Mouse (Mus musculus) heart, embryonic 15.5 days (tissue): ENCODE measurements around the gene Gm10643. TPM values are rescaled to one million over a fixed set of nuclear protein-coding genes. Genes with fewer than 3 reads are reported as not detected.

Experiments
- ATAC-seq: fragments of 200-750 bp; cut with Nextera tagmentation; replicated peaks from 2 replicates; pipeline ENCODE4 v1.8.0; 2017; ENCODE audit warnings: low read depth, moderate TSS enrichment; ENCODE audit not compliant: insufficient number of reproducible peaks, insufficient read depth, low FRiP score
- H3K27ac ChIP-seq: fragments of 300-500 bp; sonication (generic); 2 replicates; pipeline ENCODE4 v1.5.1; 2015; ENCODE audit warnings: mild to moderate bottlenecking, inconsistent platforms
- H3K27me3 ChIP-seq: fragments of 300-500 bp; sonication (generic); 2 replicates; pipeline ENCODE4 v1.6.1; 2015; ENCODE audit warnings: inconsistent platforms
- H3K36me3 ChIP-seq: fragments of 300-500 bp; sonication (generic); 2 replicates; pipeline ENCODE4 v1.6.1; 2015; ENCODE audit warnings: mild to moderate bottlenecking, inconsistent platforms
- H3K4me1 ChIP-seq: fragments of 300-500 bp; sonication (generic); replicated peaks from 2 replicates; pipeline ENCODE4 v1.6.1; 2015; ENCODE audit warnings: inconsistent platforms
- H3K4me2 ChIP-seq: fragments of 300-500 bp; sonication (generic); 2 replicates; pipeline ENCODE4 v1.6.1; 2015; ENCODE audit warnings: inconsistent platforms, mild to moderate bottlenecking, moderate library complexity
- H3K4me3 ChIP-seq: fragments of 300-500 bp; sonication (generic); 2 replicates; pipeline ENCODE4 v1.5.1; 2015; ENCODE audit warnings: mild to moderate bottlenecking, inconsistent platforms
- H3K9ac ChIP-seq: fragments of 300-500 bp; sonication (generic); 2 replicates; pipeline ENCODE4 v1.6.1; 2015; ENCODE audit warnings: mild to moderate bottlenecking, inconsistent platforms
- H3K9me3 ChIP-seq: fragments of 300-500 bp; sonication (generic); replicated peaks from 2 replicates; pipeline ENCODE4 v1.6.1; 2016; ENCODE audit warnings: inconsistent platforms
- WGBS: fragments of 180-500 bp; shearing (Covaris S2); methylation state at CpG from one replicate; pipeline ENCODE4 v1.1.7; 2015; ENCODE audit warnings: mixed read lengths; 5-methylcytosine and 5-hydroxymethylcytosine counted together
- polyA plus RNA-seq: library from polyadenylated mRNA; unstranded; fragments of >200 nt; fragmentation: Nextera tagmentation; extraction: Ambion mirVana; gene quantifications from 2 replicates; pipeline ENCODE4 v1.2.1, GENCODE M21; 2015

The Gm10643 gene
- polyA plus RNA-seq, 1 experiment from 2014 or later = 0.71 TPM

- no peaks in the 10 kb centered on the region for H3K9me3 ChIP-seq
- peaks cover 16% of the 10 kb centered on the region for H3K27me3 ChIP-seq
- no peak overlapping the region for H3K4me2 ChIP-seq
- H3K36me3 ChIP-seq = no peaks in the 10 kb centered on the region
- no peak overlapping the region for H3K9ac ChIP-seq
- H3K4me1 ChIP-seq = peaks cover 20% of the 10 kb centered on the region
- 8% methylated on average over 5 of the region's 5 CpGs for WGBS
- no peak overlapping the region for H3K4me3 ChIP-seq
- H3K27ac ChIP-seq = no peak overlapping the region
- ATAC-seq = no peak
Observed at GRCm38 (mm10) chr8:84039050-84039449, 25.9 kb downstream of the Gm10643 start.

DNA sequence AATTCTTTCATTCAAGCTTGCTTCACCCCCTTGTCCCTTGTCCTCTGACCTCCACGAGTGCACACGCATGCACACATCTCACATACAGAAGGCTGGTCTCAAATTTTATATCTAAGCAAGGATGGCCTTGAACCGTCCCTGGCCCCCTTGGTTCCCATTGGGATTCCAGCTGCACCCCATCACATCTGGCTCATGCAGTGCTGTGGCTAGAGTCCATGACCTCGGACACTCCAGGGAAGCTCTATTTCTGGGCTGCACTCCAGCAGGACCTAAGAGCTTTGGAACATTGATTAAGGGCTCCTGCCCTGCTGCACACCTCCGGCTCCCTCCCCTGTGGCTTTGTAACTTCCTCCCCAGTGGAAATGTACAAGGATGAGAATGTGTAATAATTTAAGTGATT, 26.9 kb downstream of the Gm10643 start:
- no peak overlapping the region for H3K9ac ChIP-seq
- peaks cover 6% of the 10 kb centered on the region; the same call in 1 of the 2 replicates for H3K27me3 ChIP-seq
- H3K36me3 ChIP-seq = no peaks in the 10 kb centered on the region
- no peaks in the 10 kb centered on the region for H3K9me3 ChIP-seq
- no peak overlapping the region for H3K4me2 ChIP-seq
- no peak overlapping the region for H3K27ac ChIP-seq
- ATAC-seq = no peak
- H3K4me1 ChIP-seq = peaks cover 19% of the 10 kb centered on the region
- 57% methylated on average over 5 of the region's 5 CpGs for WGBS
- H3K4me3 ChIP-seq = no peak overlapping the region

DNA sequence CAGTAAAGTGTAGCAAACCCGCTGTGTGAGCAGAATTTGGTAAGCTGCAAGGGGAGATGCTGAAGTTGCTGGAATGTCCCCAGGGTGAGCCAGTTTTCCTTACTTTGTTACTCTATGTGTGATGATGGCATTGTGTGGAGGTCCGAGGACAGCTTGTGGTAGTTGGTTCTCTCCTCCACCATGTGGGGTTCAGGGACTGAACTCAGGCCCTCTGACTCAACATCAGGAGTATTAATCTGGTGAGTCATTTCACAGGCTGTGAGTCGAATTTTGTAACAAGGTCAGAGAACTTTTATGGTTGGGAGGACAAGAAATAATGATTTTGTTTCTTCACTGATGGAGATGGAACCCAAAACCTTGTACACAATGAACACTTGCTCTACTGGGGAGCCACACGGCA, 32.2 kb downstream of the Gm10643 start:
- Histone ChIP-seq H3K27me3 (peaks cover 12% of the 10 kb centered on the region), H3K9ac (no peak overlapping the region), H3K4me1 (peaks cover under 1% of the 10 kb centered on the region; the same call in 1 of the 2 replicates), H3K36me3 (no peaks in the 10 kb centered on the region), H3K4me3 (no peak overlapping the region), H3K9me3 (no peaks in the 10 kb centered on the region), H3K27ac (no peak overlapping the region), H3K4me2 (no peak overlapping the region)
- no peak for ATAC-seq
- WGBS = 69% methylated on average over 4 of the region's 4 CpGs

- Histone ChIP-seq H3K27ac (no peak overlapping the region), H3K36me3 (no peaks in the 10 kb centered on the region), H3K4me1 (peaks cover 12% of the 10 kb centered on the region), H3K4me3 (no peak overlapping the region), H3K9ac (no peak overlapping the region), H3K9me3 (no peaks in the 10 kb centered on the region), H3K27me3 (peaks cover 41% of the 10 kb centered on the region), H3K4me2 (no peak overlapping the region)
- ATAC-seq = no peak
- WGBS = 87% methylated on average over 5 of the region's 5 CpGs
Observed at GRCm38 (mm10) chr8:84029272-84029671, 35.7 kb downstream of the Gm10643 start.

- Histone ChIP-seq H3K36me3 (no peaks in the 10 kb centered on the region), H3K4me1 (peaks cover 30% of the 10 kb centered on the region), H3K27ac (no peak overlapping the region), H3K9ac (no peak overlapping the region), H3K4me2 (no peak overlapping the region), H3K9me3 (no peaks in the 10 kb centered on the region), H3K4me3 (no peak overlapping the region), H3K27me3 (peaks cover 41% of the 10 kb centered on the region)
- no peak for ATAC-seq
- WGBS = 13% methylated on average over 10 of the region's 10 CpGs
Observed at GRCm38 (mm10) chr8:84027449-84027848, 37.5 kb downstream of the Gm10643 start.

- H3K4me1 ChIP-seq = peaks cover 46% of the 10 kb centered on the region
- 1% methylated on average over 41 of the region's 41 CpGs for WGBS
- H3K36me3 ChIP-seq = no peaks in the 10 kb centered on the region
- peak overlapping the region; percentile 54 for H3K4me3 ChIP-seq
- H3K9ac ChIP-seq = peak overlapping the region; percentile 43; the same call in 1 of the 2 replicates
- peaks cover 53% of the 10 kb centered on the region for H3K27me3 ChIP-seq
- no peaks in the 10 kb centered on the region for H3K9me3 ChIP-seq
- H3K27ac ChIP-seq = no peak overlapping the region
- H3K4me2 ChIP-seq = peak overlapping the region; percentile 85
- no peak; the same call in 1 of the 2 replicates for ATAC-seq
Observed at GRCm38 (mm10) chr8:84025863-84026262, 39.1 kb downstream of the Gm10643 start.

DNA sequence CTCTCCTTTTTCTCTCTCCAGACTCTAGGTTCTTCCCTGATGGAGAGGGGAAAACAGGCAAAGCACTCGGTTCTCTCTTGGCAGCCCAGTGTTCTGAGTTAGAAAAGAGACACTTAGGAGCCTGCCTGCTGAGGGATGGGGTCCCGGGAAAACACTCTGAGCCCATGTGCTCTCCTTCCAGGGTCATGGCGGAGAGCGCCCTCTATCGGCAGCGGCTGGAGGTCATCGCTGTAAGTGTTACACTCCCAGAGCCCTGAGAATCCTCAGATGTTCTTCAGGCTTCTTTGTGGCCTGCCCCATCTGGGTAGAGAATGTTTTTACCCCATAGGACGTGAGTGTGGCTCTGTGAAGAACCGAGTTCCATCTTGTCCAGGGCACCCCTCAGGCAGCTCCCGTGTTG, 40.8 kb downstream of the Gm10643 start:
- peaks cover 47% of the 10 kb centered on the region for H3K4me1 ChIP-seq

DNA sequence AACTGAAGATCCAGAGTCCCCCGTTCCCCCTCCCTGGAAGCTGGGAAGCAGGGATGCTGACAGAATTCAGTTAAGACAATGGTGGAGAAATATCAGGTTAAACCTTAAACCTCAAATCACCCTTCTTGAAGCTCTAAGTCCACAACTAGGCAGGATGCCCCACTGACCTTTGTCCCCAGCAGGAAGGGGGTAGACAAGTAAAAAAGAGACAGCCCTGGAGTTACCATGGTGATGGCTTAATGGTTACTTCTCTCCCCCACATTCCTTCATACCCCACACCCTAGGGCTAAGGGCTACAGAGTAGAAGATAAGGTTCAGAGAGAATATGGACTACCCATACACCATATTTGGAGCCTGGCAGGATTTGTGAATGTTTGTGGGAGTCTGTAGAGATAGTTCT, 41.3 kb downstream of the Gm10643 start:
- Histone ChIP-seq H3K27ac (peak overlapping the region; percentile 66), H3K4me3 (no peak overlapping the region), H3K9me3 (no peaks in the 10 kb centered on the region), H3K27me3 (peaks cover 58% of the 10 kb centered on the region), H3K4me1 (peaks cover 47% of the 10 kb centered on the region), H3K9ac (no peak overlapping the region), H3K36me3 (no peaks in the 10 kb centered on the region), H3K4me2 (peak overlapping the region; percentile 23)
- no peak for ATAC-seq
- 29% methylated on average over 1 of the region's 1 CpGs for WGBS

More for the DNA sequence above, 40.8 kb downstream of the Gm10643 start:
- Histone ChIP-seq H3K27me3 (peaks cover 62% of the 10 kb centered on the region), H3K4me3 (no peak overlapping the region), H3K4me2 (no peak overlapping the region), H3K27ac (peak overlapping the region; percentile 66; the same call in 1 of the 2 replicates), H3K36me3 (no peaks in the 10 kb centered on the region), H3K9me3 (no peaks in the 10 kb centered on the region), H3K9ac (no peak overlapping the region)
- ATAC-seq = no peak
- 21% methylated on average over 10 of the region's 10 CpGs for WGBS

DNA sequence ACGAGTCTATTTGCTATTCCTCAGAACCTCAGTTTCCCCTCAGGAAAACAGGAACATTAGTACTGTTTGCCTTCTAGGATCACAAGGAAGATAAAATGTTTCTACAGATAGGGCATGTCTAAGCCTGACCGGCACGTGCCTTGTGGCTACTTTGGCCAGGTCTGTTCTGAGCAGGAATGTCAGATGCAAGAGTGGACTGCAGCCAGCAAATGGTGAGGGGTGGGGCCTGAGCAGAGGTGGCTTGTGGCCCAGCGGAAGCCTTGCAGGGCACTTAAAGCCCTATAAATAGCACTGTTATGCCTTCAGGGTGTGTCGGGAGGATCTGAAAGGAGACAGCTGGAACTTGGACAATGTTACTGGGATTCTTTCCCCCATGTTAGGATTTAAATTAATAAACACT, 41.9 kb downstream of the Gm10643 start:
- H3K27me3 ChIP-seq = peaks cover 54% of the 10 kb centered on the region
- H3K4me3 ChIP-seq = no peak overlapping the region

DNA sequence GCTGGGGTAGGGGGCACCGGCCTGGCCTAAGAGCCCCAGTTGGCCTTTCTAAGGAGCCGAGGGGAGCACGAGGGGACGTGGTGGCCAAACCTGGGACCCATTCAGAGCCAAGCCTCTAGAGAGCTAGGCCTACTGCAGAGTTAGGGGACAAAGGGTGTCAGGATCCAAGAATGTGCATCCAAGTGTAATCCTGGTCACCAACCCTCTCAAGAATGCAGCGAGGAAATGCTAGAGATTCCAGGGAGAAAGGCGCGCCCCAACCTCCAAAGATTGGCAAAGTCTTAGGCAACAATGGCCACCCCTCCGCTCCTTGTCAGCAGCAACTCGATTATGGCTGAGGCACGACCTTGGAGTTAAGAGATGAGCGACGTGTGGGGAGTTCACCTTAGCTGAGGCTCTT, 43.4 kb downstream of the Gm10643 start:
- H3K4me2 ChIP-seq = peak overlapping the region; percentile 22; the same call in 1 of the 2 replicates
- H3K27me3 ChIP-seq = peaks cover 38% of the 10 kb centered on the region
- no peak overlapping the region for H3K9ac ChIP-seq
- no peak overlapping the region for H3K4me3 ChIP-seq
- WGBS = 53% methylated on average over 12 of the region's 12 CpGs
- H3K27ac ChIP-seq = no peak overlapping the region
- H3K36me3 ChIP-seq = no peaks in the 10 kb centered on the region
- peaks cover 47% of the 10 kb centered on the region for H3K4me1 ChIP-seq
- H3K9me3 ChIP-seq = no peaks in the 10 kb centered on the region
- no peak for ATAC-seq

More for the DNA sequence above, 41.9 kb downstream of the Gm10643 start:
- H3K9me3 ChIP-seq = no peaks in the 10 kb centered on the region
- no peaks in the 10 kb centered on the region for H3K36me3 ChIP-seq
- 6% methylated on average over 5 of the region's 5 CpGs for WGBS
- peaks cover 47% of the 10 kb centered on the region for H3K4me1 ChIP-seq
- H3K27ac ChIP-seq = peak overlapping the region; percentile 66
- peak overlapping the region; percentile 23 for H3K4me2 ChIP-seq
- peak; percentile 75 for ATAC-seq
- no peak overlapping the region for H3K9ac ChIP-seq

- H3K27me3 ChIP-seq = peaks cover 34% of the 10 kb centered on the region
- peaks cover 44% of the 10 kb centered on the region for H3K4me1 ChIP-seq
- H3K4me2 ChIP-seq = peak within 1 kb of the TSS; percentile 22; the same call in 1 of the 2 replicates
- ATAC-seq = no peak
- no peak within 1 kb of the TSS for H3K27ac ChIP-seq
- 10% methylated on average over 18 of the region's 18 CpGs for WGBS
- no peaks in the 10 kb centered on the region for H3K9me3 ChIP-seq
- H3K36me3 ChIP-seq = no peaks in the 10 kb centered on the region
- no peak within 1 kb of the TSS for H3K4me3 ChIP-seq
- no peak within 1 kb of the TSS for H3K9ac ChIP-seq
Observed at GRCm38 (mm10) chr8:84021096-84021495, 43.8 kb downstream of the Gm10643 start, which contains the start of gene Palm3. Gene Palm3 (plus strand): TSS chr8:84021471.

DNA sequence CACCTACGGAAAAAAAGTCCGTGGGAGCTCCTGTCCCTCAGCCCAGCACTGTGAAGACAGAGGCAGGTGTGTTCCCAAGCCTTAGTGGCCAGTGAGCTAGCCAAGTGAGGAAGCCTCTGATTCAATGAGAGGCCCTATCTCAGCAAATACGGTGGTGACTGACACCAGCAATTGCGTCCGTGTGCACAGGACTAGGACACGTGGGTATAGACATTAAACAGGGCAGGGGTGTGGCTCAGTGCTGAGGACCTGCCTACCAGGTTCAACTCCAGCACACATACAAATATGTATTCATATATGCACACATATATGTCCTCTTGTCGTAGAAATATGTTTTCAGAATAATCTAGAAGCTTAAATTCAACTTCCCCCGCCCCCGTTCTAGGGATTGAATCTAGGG, 45.2 kb downstream of the Gm10643 start:
- peaks cover 22% of the 10 kb centered on the region for H3K27me3 ChIP-seq
- no peak for ATAC-seq
- H3K9ac ChIP-seq = no peak overlapping the region
- H3K27ac ChIP-seq = no peak overlapping the region
- no peaks in the 10 kb centered on the region for H3K36me3 ChIP-seq
- no peaks in the 10 kb centered on the region for H3K9me3 ChIP-seq
- H3K4me1 ChIP-seq = peaks cover 36% of the 10 kb centered on the region
- no peak overlapping the region for H3K4me2 ChIP-seq
- WGBS = 77% methylated on average over 9 of the region's 9 CpGs
- no peak overlapping the region for H3K4me3 ChIP-seq
